Mouse (Mus musculus) megakaryocyte, embryonic 14.5 days (primary cell): Measurements from ENCODE around the gene Atp13a2. TPM values are rescaled to one million over a fixed set of nuclear protein-coding genes. Genes with fewer than 3 reads are reported as not detected.

Experiments
- H3K27me3 ChIP-seq: replicated peaks from 2 replicates; pipeline ENCODE3; 2012; ENCODE audit warnings: inconsistent platforms
- H3K36me3 ChIP-seq: replicated peaks from 2 replicates; pipeline ENCODE3; 2012; ENCODE audit warnings: low read length, inconsistent platforms, mixed read lengths
- H3K4me1 ChIP-seq: 2 replicates; pipeline ENCODE4 v1.6.1; 2012; ENCODE audit warnings: inconsistent platforms
- H3K4me3 ChIP-seq: replicated peaks from 2 replicates; pipeline ENCODE3; 2012; ENCODE audit warnings: moderate library complexity, mild to moderate bottlenecking, inconsistent platforms
- H3K9me3 ChIP-seq: 2 replicates; pipeline ENCODE4 v1.6.1; 2012; ENCODE audit warnings: inconsistent platforms
- FLI1 ChIP-seq: IDR thresholded peaks from 2 replicates; pipeline ENCODE4 v1.6.1; 2012; ENCODE audit warnings: low read length, inconsistent platforms, mixed read lengths
- GATA1 ChIP-seq: IDR thresholded peaks from 3 replicates; pipeline ENCODE4 v1.6.1; 2012; ENCODE audit warnings: mixed read lengths, low read length, inconsistent platforms, borderline replicate concordance
- polyA plus RNA-seq: library from polyadenylated mRNA; stranded (reverse); fragments of >175 nt; gene quantifications from 2 replicates; pipeline ENCODE4 v1.2.3, GENCODE M21; 2012; ENCODE audit warnings: low replicate concordance; ENCODE audit not compliant: insufficient read depth

Atp13a2 gene
- polyA plus RNA-seq = 373 and 691 TPM in 2 replicates

DNA sequence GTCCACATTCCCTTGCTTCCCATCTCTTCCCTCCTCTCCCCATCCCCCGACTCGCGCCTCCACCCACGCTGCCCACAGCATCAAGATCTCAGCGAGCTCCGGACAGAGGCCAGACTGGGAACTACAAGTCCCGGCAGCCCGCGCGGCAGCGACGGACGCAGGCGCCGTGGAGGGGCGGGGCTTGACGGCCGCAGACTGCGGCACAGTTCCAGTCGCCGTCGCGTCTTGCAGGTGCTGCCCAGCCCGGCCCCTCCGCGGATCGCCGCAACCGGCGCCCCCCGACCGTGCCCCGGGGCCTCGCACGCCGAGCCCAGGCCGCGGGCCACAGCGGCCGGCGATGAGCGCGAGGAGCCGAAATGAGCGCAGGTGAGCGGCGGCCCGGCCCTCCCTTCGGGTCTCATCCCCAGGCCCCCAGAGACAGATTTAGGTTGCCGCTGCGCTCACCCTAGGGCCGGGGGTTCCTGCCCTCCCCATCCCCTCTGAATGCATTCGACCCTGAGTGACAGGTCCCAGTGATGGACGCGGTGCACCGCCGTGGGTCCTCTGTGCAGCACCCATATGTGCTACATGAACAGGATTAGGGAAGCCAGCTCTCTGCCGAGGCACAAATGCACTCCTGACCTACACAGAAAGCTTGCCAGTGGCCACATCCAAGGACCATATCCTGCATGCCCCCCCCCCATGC lies at the start of gene Atp13a2:
Atp13a2 (plus strand) TSS at position 163 of the 685 bp plus-strand sequence.
- Histone ChIP-seq H3K4me3 (peak within 1 kb of the TSS; percentile 100), H3K36me3 (peaks cover 30% of the 10 kb centered on the region), H3K9me3 (no peaks in the 10 kb centered on the region), H3K4me1 (peaks cover 87% of the 10 kb centered on the region), H3K27me3 (no peaks in the 10 kb centered on the region)
- TF ChIP-seq FLI1 = no peak
- no peak for TF ChIP-seq GATA1

DNA sequence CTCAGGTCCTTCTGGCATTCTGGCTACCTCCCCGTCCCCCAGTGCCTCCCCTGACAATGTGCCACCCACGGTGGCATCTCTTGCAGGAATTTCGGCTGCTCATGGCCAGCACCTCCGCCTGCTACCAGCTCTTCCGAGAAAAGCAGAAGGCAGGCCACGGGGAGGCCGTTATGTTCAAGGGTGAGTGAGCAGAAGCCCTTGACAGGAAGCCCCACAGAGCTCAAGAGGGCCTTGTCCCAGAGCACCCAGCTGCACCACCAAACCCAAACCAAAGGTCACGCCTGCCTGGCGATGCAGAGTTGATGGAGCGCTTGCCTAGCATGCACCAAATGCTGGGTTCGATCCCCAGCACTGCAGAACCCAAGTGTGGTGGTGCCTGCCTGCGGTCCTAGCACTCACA lies 42.3 kb upstream of the Atp13a2 start:
- TF ChIP-seq GATA1 (no peak), FLI1 (no peak)
- peaks cover 25% of the 10 kb centered on the region for H3K36me3 ChIP-seq
- H3K4me1 ChIP-seq = peaks cover 52% of the 10 kb centered on the region
- peak overlapping the region; percentile 88 for H3K4me3 ChIP-seq
- H3K9me3 ChIP-seq = no peaks in the 10 kb centered on the region
- no peaks in the 10 kb centered on the region for H3K27me3 ChIP-seq

DNA sequence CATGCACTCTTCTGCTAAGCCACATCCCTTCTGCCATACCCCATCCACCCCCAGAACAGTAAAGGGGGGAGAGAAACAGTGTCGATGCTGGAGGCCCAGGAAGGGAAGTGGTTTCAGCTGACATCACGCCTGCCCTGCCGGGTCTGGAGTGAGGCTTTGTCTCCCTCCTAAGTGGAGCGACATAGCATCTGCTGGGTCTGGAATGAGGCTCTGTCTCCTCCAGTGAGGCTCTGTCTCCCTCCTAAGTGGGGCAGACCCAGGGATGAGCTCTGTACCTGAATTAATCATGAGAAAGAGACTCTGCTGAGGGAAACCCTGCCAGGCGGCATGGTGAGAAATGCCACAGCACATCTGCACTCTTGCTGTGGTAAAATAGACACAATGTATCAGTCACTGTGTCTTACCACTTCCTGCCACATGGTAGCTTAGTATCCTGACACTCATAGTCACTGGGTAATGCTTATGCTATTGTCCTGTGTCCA lies 41.7 kb upstream of the Atp13a2 start:
- Histone ChIP-seq H3K27me3 (no peaks in the 10 kb centered on the region), H3K4me3 (peak overlapping the region; percentile 88), H3K9me3 (no peaks in the 10 kb centered on the region), H3K4me1 (peaks cover 58% of the 10 kb centered on the region), H3K36me3 (peaks cover 32% of the 10 kb centered on the region)
- TF ChIP-seq FLI1 (peak; percentile 80; the same call in 1 of the 2 replicates), GATA1 (peak; percentile 59; the same call in 1 of the 3 replicates)

DNA sequence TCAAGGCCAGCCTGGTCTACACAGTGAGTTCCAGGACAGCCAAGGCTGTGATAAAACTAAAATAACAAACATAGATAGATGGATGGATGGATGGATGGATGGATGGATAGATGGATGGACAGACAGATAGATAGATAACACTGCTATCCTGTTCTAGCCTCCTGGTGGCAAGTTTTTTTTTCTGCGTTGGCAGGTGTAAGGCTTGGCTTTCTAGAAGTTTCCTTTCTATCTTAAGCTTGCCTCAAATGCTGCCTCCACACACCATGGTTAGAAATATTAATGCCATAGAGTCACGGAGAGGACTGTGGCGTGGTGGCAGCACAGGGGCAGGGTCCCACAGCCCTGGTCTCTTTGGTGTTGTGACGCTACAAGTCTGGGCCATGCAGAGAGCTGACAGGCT lies 41.1 kb upstream of the Atp13a2 start:
- Histone ChIP-seq H3K4me3 (peak overlapping the region; percentile 88), H3K4me1 (peaks cover 60% of the 10 kb centered on the region)
- TF ChIP-seq GATA1 (no peak), FLI1 (no peak)

DNA sequence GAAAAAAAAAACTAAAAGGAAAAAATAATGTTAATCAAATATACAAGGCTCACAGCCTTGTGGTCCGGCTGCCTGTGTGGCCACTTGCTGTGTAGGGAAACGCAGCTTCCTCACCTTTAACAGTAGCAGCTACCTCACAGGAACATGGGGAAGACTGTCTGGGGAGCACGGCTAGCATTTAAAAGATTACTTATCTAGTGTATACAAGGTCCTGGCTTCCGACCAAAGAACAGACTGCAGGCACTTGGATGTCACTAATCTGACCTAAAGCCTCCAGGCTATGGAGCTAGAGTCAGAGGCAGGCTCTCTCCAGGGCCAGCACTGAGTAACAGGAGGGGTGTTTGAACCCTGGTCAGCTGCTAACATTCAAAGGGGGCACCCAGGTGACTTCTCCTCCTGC lies 40.6 kb upstream of the Atp13a2 start:
- peak overlapping the region; percentile 81 for H3K4me3 ChIP-seq
- peaks cover 41% of the 10 kb centered on the region for H3K36me3 ChIP-seq
- H3K27me3 ChIP-seq = no peaks in the 10 kb centered on the region
- TF ChIP-seq FLI1 (no peak), GATA1 (no peak)
- H3K9me3 ChIP-seq = no peaks in the 10 kb centered on the region
- H3K4me1 ChIP-seq = peaks cover 60% of the 10 kb centered on the region

More for the DNA sequence above, 41.1 kb upstream of the Atp13a2 start:
- Histone ChIP-seq H3K9me3 (no peaks in the 10 kb centered on the region), H3K36me3 (peaks cover 37% of the 10 kb centered on the region), H3K27me3 (no peaks in the 10 kb centered on the region)

DNA sequence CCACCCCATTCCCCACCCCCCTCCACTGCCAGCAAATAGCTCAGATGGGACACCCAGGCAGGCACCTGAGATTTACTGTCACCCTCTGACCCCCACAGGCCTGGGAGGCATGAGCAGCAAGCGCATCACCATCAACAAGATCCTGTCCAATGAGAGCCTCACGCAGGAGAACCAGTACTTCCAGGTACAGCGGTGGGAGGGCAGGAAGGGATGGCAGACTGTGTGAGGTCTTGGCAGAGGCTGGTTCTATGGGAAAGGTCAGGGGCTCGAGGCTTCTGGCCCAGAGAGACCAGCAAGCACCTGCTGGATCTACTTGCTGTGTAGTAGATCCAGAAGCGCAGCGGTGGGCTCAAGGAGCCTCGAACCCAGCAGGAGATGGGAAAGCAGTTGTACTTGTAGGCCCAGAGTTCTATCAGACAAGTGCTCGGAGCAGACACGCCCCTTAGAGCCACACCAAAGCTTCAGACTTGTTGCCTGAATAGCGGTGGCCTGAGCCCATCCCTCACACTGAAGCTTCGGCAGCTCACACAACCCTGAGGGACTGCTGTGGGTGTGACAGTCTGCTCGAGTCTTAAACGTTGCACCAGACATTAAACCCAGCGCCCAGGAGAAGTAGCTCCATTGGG lies 40.0 kb upstream of the Atp13a2 start:
- Histone ChIP-seq H3K9me3 (no peaks in the 10 kb centered on the region), H3K36me3 (peaks cover 41% of the 10 kb centered on the region), H3K27me3 (no peaks in the 10 kb centered on the region), H3K4me1 (peaks cover 63% of the 10 kb centered on the region), H3K4me3 (peak overlapping the region; percentile 75)
- no peak for TF ChIP-seq GATA1
- no peak for TF ChIP-seq FLI1

DNA sequence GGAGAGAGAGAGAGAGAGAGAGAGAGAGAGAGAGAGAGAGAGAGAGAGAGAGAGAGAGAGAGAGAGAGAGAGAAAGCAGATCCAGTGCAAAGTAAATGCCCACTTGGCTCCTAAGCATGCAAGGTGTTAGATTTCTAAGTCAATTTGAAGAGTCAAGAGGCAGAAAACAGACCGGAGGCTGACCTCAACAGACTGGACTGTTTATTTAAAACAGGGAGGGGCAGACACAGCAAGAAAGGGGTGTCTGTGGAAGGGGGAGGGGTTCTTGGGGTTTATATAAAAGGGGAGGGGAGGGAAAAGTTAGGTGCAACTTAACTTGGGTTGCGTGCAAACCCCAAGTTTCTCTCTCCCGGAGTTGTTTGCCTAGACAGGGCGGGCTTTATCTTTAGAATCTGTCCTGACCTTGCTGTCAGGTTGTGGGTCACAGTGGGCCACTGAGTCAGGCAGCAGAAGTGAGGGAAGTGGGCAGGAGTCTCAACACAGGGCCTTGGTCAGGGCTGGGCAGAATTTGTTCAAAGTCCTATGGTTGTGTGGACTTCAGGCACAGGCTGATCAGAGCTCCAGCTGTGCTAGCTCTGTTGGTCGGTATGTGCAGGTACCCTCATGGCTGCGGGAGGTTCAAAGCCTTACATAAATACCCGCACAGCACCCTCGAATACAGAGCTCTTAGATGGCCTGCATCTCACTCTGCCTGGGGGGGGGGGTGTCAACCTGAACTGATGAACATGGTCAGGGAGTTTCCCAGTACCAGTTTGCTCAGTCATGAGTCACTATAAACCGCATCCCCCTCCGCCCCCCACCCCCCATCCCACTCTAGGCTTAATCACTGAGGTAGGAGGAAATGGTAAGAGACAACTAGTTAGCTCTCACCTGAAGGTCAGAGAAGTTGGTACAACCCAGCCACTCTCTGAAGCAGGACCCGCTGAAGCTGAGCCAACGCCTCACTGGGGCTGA lies 38.9 kb upstream of the Atp13a2 start:
- no peak overlapping the region for H3K4me3 ChIP-seq
- peaks cover 44% of the 10 kb centered on the region for H3K36me3 ChIP-seq
- no peaks in the 10 kb centered on the region for H3K27me3 ChIP-seq
- H3K4me1 ChIP-seq = peaks cover 74% of the 10 kb centered on the region
- H3K9me3 ChIP-seq = no peaks in the 10 kb centered on the region
- TF ChIP-seq GATA1 (no peak), FLI1 (no peak)

DNA sequence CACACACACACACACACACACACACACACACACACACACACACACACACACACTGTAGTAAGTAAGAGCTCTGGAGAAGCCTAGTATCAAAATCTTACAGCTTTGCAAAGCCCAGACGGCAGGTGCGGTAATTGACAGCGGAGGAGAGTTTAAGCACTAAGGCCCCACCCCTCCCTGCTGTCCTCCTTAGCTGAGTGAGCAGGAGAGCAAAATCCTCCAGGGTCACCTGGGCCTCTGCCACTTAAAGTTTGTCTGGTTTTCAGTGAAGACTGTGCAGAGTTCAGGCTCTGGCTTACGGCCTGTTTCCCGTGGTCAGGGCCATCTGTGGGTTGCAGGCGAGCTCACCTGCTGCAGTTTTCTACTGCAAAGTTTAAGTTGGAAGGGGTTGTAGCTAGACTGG lies 38.2 kb upstream of the Atp13a2 start:
- H3K9me3 ChIP-seq = no peaks in the 10 kb centered on the region
- no peak for TF ChIP-seq FLI1
- TF ChIP-seq GATA1 = no peak

DNA sequence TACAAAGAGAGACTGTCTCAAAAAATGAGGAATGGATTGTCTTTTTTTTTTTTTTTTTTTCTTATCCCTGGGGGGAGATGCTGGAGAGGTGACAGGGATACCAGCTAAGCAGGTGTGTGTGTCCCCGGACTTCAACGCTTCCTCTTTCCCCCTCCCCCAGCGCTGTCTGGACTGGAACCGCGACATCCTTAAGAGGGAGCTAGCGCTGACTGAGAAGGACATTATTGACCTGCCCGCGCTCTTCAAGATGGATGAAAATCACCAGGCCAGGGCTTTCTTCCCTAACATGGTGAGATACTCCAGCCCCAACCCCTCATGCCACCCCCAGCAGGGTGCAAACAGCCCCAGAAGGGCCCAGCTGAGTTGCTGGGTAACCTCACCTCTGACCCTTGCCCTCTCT lies 37.6 kb upstream of the Atp13a2 start:
- H3K27me3 ChIP-seq = no peaks in the 10 kb centered on the region
- H3K4me3 ChIP-seq = no peak overlapping the region
- no peak for TF ChIP-seq GATA1
- no peak for TF ChIP-seq FLI1
- peaks cover 44% of the 10 kb centered on the region for H3K36me3 ChIP-seq
- H3K4me1 ChIP-seq = peaks cover 83% of the 10 kb centered on the region
- no peaks in the 10 kb centered on the region for H3K9me3 ChIP-seq

More for the DNA sequence above, 38.2 kb upstream of the Atp13a2 start:
- Histone ChIP-seq H3K4me1 (peaks cover 81% of the 10 kb centered on the region), H3K4me3 (no peak overlapping the region), H3K27me3 (no peaks in the 10 kb centered on the region), H3K36me3 (peaks cover 44% of the 10 kb centered on the region)
